Mouse (Mus musculus) CH12.LX (cell line): ENCODE data around the gene Rgl1.

Experiments
- CTCF ChIP-seq, 2 experiments: IDR thresholded peaks in 1 of 2; conservative IDR thresholded peaks in 1 of 2; 2 replicates each; pipeline ENCODE4 v1.5.1; 2011 to 2012; ENCODE audit warnings: low read depth in 2 of 2, low read length in 2 of 2, improper control_type of control experiment in 1 of 2, inconsistent platforms in 1 of 2, mild to moderate bottlenecking in 1 of 2, moderate library complexity in 1 of 2
- EP300 ChIP-seq: IDR thresholded peaks from 2 replicates; pipeline ENCODE4 v1.6.1; 2011; ENCODE audit warnings: low read length, improper control_type of control experiment
- MAZ ChIP-seq: IDR thresholded peaks from 2 replicates; pipeline ENCODE4 v1.6.1; 2012; ENCODE audit warnings: low read depth, mild to moderate bottlenecking, inconsistent platforms, low read length, improper control_type of control experiment, moderate library complexity
- POLR2A ChIP-seq: IDR thresholded peaks from 2 replicates; pipeline ENCODE4 v1.6.1; 2011; ENCODE audit warnings: low read depth, mild to moderate bottlenecking, improper control_type of control experiment, low read length
- SIN3A ChIP-seq: IDR thresholded peaks from 2 replicates; pipeline ENCODE4 v1.6.1; 2012; ENCODE audit warnings: low read length, improper control_type of control experiment, inconsistent platforms
- USF1 ChIP-seq: IDR thresholded peaks from 2 replicates; pipeline ENCODE4 v1.6.1; 2014; ENCODE audit warnings: low read depth, mild to moderate bottlenecking, inconsistent platforms, low read length, improper control_type of control experiment

DNA sequence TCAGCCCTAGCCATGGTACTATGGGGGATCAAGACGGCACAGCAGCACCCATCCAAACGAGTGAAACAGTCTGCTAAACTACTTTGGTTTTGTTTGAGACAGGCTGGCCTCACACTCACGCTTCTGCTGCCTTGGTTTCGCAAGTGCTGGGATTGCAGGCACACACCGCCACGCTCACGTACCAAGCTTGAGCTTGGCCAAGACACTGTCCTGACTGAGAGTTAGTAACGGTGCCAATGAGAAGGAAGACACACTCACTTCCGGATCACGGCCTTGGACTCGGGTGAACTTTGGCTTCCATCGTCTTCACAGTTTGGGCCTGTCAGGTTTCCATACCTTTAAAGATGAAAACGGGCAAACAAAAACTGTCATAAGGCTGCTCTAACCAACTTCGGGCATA is 194.8 kb downstream of the Rgl1 start:
- no peak for TF ChIP-seq CTCF (conservative IDR thresholded peaks at IDR 0.05 in 1 of 2, IDR thresholded peaks at IDR 0.05 in 1 of 2; ENCODE audit: low read depth in 2 of 2, low read length in 2 of 2)
- TF ChIP-seq MAZ, result no peak
- TF ChIP-seq EP300, result no peak
- no peak for TF ChIP-seq SIN3A
- TF ChIP-seq USF1, result no peak
- TF ChIP-seq POLR2A, result no peak
